Mouse (Mus musculus): ENCODE measurements around the gene Clasp2.
A peak's percentile ranks its signal among the peaks of the same experiment; 100 is the strongest.
"Not testable (repeated sequence)": the region's sequence is repeated elsewhere in the genome, so short reads cannot be mapped to it uniquely, and the experiment has no call there.

The Clasp2 gene

DNA sequence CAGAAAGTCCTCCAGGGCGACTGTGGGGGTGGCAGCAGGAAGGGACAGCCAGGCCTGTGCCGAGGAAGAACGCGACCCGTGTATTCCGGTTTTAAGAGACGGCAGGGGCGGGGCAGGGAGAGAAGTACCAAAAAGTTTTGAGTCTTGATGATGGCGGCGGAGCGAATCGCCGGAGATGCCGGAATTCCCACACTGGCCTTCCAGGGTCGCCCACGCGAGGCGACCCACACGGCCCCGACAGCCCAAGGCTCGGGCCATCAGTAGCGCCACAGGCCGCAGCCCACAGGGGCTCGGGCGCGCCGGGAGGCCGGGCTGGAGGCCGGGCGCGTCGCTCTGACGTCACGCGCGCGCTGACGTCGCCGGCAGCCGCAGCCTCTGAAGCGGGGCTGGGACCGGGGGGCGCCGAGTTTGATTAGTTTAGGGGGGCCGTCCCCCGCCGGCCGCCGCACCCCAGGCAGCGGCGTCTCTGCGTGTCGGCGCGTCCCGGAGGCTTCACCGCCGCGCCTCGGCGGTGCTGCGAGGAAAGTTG lies at the start of gene Clasp2:
Gene Clasp2, plus strand, starts transcription at position 366 of the 529 bp plus-strand sequence.
- DNase-seq: peak; percentile 51

DNA sequence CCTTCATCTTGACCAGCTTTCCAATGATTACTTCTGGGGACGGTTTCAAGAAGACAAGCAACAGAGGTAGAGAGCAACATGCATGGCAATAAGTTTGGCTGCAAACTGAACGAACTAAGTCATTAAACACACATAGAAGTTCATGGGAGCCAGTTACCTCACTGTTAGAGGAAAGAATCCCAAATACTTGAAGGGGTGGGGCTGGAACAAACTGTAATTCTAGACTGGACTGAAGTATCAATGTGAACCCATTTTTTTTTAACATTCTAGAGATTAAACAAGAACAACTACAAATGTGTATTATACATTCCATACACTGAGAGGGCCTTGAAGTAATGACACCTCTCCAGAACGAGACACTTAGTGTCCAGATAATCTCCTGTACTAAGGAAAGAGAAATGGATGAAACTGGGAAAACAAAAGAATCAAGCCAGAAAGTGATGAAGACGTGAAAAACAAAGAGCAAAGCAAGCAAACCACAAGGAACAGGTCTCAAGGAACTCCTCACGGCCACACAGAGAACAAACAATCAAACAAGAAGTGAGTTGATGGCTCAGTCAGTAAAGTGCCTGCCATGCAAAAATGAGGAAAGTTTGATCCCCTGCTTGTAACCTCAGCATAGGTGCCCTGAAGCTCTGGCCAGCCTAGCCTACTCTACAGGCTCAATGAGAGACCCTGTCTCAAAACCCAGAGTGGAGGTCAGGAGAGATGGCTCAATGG lies 39.7 kb upstream of the Clasp2 start:
- no peak for DNase-seq

DNA sequence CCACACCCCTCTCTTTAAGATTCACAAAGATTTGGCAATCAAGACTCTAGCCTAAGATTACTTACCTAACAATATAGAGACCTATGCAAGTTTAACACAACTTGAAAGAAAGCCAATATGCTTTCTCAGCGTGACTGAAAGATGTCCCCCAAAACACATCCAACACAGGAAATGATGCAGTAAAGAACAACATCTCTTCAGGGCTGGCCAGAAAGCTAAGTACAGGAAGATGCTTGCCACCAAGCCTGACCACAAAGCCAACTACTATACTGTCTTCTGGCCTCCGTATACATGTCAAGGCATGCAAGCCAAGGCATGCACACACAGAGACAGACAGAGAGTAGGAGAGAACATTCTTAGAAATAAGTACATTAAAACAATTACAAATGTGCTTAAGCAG lies 35.2 kb upstream of the Clasp2 start:
- DNase-seq: no peak

DNA sequence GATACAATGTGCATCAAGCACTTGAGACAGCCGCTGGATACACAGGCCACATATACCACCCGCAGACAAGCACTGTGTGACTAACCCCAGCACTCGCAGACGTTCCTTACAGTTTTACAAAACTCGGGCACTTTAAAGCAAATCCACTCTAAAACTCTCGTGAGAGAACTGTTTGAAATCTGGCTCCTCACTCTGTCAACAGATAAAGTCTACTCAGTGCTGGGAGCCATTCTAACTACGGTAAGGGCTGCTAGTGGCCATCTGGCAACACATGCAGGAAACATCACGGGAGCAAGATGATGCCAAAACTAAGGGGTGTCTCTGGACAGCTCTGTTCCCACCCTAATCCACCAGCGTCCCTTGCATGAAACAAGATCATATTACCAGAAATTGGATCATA lies 34.4 kb upstream of the Clasp2 start:
- DNase-seq: peak; percentile 21

DNA sequence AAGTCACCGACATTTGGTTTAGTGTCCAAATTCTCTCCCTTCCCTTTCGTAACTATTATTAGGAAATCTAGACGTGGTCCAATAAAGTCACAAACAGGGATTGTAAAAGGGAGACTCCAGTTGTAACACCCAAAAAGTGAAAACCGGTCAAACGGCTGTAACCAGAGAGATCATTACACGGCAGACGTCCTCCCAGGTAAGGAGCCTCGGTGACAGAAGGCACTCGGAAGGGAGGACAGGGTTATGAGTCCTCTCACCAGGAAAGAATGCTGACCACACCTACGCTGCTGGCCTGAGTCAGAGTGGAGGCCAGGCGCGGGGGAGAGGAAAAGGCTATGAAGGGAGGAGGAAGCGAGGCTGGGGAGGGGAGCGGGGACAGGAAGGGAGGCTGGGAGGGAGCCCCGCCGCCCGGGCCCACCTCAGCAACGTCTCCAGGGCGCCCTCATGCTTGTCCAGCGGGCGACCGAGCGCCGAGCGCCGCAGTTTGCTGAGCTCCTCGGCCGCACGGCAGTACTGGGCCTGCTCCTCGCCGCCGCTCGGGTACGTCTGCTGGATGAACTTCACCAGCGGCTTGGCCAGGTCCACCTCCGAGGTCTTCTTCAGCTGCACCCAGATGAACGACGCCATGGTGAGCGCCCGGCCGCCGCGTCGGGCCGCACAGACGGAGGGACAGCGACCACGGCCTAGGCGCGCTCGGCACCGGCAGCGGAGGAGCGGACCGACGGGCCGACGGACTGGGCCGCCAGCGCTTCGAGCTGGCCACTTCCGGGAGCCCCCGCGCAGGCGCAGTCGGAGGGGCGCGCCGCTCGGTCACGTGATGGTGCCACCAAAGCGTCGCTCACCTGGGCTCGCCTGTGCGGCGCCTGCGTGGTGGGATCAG lies 33.6 kb upstream of the Clasp2 start, which contains the start of gene Pdcd6ip:
Gene Pdcd6ip, minus strand, starts transcription at position 779 of the 880 bp plus-strand sequence.
- DNase-seq: peak; percentile 91

DNA sequence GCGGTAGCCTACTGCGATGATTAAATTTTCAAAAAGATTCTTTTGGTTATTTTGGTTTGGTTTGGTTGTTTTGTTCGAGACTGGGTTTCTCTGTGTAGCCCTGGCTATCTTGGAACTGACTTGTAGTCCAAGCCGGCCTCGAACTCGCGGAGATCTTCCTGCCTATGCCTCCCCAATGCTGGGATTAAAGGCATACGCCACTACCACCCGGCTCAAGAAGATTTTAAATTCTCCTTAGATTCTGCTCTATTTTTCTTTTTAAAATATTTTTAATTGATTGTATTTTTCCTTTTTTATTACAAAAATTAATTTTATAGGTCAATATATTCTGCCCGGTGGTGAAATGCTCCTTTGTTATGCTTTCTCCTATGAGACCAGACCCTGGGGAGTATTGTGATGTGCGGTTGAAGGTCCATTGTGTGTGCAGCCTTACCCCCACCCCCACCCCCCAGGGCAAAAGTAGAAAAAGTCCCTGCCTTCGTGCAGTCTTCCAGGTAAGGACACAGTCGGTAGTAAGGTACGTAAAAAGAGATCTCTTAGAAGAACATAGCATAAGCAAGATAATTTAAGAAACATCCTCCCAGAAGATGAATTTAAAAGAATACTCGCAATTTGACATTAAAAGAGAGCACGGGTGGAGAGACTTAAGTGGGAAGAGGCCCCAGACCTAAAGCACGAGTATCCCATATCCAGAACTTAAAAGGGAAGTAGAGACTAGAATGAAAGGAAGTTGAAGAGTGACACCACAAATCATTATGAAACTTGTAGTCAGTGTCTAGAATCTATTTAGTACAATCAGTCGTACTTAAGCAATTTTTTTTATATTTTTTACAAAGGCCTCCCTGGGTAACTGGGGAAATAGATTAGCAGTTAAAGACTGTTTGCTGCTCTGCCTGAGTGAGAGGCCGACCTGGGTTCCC lies 32.7 kb upstream of the Clasp2 start:
- DNase-seq: no peak

DNA sequence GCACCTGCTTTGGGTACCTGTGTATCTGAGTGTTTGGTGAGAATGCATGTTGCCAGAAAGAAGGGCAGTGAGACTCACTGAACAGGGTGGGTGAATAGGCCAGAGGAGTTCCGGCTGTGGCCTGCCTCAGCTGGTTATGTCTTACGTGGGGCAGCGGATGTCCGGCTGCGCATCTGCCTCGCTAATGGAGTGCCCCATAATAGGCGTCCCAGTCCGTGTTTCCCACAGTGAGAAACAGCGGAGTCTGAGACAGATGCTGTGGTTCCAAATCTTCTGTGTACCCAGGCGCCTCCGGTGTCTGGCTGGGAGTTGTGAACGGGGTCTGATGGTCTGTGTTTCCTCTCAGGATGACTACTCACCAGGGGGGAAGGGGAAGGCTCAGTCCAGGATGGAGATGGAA lies 30.4 kb upstream of the Clasp2 start:
- DNase-seq: no peak

DNA sequence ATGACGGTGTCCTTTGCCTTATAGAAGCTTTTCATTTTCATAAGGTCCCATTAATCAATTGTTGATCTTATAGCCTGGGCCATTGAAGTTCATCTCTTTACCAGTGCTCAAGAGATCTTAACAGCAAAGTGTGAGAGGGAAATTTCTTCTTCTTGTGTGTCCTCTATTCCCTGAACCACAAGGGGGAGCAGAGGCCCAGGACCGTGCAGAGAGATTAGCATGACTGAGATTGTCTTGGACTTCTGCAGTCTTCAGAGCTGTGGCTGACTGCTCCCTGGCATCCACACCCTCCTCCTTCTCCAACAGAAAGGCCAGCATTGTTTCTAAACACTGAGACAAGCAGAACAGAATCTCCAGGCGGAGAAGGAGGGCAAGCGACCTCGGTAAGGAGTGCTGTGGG lies 22.2 kb upstream of the Clasp2 start:
- DNase-seq: peak; percentile 35

DNA sequence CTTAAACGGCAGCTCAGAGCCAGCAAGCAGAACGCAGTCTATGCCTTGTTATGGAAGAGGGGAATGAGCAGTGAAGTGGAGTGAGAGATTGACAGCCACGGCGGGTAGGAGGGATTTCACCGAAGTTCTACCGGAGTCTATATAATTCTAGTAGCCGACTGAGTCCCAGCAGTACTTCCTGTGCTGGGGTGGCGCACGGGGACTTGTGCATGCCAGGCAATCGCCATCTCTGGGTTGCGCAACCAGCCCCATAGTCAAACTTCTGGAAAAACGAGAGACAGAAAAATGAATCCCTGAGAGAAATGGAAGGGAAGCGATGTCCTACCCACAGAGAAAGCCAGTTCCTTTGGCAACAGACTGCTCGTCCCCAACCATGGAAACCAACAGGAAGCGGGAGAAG lies 16.6 kb upstream of the Clasp2 start:
- DNase-seq: no peak

DNA sequence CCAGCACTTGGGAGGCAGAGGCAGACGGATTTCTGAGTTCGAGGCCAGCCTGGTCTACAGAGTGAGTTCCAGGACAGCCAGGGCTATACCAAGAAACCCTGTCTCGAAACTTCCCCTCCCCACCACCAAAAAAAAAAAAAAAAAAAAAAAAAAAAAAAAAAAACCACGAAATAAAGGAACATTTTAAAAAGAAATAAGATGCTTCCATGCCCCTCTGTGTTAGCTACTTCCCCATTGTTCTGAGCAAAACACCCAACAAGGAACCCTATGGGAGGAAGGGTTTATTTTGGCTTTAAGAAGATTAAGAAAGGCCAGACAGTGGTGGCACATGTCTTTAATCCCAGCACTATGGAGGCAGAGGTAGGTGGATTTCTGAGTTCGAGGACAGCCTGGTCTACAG lies 15.7 kb upstream of the Clasp2 start:
- not testable (repeated sequence) for DNase-seq

DNA sequence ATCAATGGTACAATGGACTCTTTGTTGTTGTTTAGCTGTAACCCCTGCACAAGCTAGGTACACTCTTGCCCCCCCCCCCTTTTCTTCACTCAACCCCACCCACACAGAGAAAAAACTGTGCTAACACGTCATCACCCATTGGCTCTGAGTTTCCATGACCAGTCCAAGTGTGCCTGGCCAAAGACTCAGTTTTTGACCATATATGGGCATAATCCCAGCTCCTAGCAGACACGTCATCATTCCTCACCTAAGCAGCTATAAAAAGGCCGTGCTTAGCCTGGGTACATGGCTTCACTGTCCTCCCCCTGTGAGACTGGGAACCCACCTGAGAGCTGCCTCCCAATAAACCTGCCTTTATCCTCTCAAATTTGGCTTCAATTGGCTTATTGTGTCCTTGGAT lies 15.1 kb upstream of the Clasp2 start:
- no peak for DNase-seq

DNA sequence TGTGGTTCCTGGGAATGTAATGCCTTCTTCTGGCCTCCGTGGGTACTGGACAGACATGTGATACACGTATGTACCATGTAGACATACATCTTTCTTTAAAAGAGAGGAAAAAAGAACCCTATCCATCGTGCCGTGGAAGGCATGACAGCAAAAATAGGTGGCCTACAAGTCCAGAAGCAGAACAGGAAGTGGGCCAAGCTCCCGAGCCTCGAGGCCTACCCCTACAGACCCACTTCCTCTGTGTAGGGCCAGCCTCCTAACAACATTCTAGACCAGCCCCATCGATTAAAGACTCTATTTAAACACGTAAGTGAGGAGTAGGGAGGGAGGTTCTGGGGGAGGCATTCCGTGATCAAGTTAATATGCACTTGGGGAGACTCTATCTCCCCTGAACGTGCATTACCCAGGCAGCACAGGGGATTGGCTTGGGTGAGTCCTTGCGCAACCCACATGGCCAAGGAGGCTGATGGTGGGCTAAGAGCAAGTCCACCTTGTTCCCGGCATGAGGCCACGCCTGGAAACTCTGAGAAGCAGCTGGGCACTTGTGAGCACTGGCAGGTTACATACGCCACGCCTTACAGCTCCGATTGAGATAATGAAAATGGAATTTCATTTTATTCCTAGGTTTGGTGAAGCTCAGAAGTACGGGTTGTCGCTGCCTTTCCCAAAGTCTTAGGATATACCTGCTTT lies 14.1 kb upstream of the Clasp2 start:
- DNase-seq: no peak

DNA sequence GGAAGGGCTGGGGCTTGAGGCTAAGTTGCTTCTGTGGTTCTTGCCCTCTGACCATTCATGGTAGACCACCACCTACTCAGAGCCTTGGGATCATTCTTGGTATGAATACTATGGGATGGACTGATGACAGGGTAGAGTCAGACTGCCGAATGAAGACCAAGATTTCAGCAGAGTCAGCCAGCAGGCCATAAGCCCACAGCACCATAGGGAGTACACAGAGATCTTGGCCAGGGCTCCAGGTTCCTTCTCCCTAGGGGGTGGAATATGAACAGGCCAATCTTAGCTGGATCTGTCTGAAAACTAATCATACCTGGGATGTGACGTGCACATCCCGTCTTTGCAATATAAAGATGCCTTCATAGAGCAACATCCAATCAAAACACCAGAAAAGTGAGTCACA lies 9.7 kb upstream of the Clasp2 start:
- DNase-seq: no peak

DNA sequence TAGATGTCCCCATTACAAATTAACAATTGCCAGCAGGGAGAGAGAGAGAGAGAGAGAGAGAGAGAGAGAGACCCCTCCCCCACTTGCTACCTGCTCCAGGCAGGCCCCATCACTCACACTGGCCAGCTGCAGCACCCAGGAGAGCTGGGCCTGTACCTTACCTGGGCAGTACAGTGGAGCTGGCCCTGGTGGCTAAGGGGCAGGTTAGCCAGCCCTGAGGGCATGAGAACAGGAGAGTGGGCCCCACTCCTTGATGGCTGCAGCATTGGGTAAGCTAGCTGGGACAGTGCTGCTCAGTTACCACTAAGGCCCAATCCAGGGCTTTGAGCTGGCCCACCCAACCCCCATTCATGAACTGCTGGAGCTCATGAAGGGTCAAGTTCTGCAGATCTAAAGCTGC lies 5.4 kb upstream of the Clasp2 start:
- DNase-seq: no peak

DNA sequence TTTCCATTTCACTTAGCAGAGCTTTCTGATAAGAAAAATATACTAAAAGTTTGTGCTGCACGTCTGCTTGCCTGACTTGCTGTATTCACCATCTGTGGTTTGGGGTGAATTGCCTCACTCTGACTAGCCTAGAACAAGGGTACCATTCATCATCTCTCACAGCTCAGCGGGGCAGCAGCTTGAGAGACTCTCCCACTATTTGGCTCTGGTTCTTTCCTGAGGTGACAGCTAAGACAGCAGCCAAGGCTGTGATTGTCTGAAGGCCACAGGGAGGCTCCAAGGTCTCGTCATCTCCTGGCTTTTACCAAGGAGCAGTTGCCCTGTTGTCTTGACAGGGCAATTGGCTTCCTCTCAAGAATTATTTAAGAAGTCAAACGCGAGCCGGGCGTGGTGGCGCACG lies 3.3 kb upstream of the Clasp2 start:
- DNase-seq: no peak

DNA sequence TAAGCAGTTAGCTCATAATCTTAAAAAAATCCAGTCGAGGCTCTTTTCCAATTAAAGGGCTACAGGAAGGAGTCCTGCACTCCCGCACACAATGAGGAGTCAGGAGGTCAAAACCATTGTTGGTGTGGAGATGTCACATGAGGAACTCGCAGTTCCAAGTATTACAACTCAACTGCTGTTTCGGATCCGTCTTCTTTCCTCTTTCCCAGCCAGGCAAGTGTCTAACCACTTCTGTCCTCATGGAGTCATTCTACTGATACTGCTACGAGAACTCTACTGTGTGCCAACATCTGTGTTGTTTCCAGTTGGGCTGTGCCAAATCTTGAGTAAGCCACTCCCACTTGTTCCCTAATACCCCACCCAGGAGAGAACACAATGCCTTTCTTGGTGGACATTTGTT lies 2.3 kb upstream of the Clasp2 start:
- DNase-seq: no peak

DNA sequence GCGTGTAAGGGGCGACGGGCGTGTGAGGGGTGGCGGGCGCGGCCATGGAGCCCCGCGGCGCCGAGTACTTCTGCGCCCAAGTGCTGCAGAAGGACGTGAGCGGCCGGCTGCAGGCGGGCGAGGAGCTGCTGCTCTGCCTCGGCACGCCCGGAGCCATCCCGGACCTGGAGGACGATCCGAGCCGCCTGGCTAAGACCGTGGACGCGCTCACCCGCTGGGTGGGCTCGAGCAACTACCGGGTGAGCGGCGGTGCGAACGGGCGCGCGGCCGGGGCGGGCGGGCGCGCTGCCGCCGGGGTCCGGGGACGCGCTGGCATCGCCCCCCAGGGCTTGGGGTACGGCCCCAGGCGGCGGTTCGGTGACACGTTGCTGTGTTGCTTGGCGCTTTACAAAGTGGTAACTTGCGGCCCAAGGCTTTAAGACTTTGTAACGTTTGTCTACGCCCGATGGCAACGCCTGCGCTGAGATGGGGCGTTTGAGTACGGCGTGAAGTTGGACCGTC lies 414 bp downstream of the Clasp2 start:
- peak; percentile 27 for DNase-seq

DNA sequence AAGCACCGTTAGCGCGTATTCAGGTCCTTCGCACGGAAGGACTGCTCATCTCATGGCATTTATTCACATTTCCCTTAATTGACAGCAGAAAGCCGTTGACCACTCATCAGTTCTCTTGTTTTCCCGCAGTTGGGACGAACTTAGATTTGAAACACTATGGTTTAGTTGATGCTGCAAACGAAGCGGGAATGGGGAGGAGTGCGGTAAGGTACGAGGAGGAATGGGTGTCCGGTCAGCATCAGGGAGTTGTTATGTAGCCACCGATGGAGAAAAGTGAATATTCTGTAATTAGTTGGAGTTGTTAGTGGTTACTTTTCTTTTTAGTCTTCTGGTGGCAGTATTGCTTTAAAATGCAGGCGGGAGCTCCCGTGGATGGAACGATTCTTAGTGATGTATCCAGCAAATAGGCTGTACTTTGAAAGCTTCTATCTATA lies 1.1 kb downstream of the Clasp2 start:
- DNase-seq: peak; percentile 70

DNA sequence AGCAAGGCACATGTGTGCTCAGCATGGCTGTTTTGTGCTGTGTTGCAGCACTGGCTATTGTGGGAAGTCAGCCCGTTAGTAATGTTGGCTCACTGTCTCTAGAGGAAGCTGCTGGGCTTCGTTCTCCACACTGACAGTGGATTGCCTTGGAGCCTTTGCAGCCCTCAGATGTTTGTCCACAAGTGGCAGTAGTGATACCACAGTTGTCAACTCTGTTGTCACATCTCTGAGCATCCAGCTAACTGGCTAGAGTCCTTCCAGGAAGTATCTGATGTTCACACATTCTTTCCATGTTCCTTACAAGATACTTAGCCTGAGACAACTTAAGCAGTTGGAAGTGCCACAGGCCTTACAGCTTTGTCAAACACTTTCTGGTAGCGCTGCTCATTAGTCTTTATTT lies 2.0 kb downstream of the Clasp2 start:
- DNase-seq: no peak

DNA sequence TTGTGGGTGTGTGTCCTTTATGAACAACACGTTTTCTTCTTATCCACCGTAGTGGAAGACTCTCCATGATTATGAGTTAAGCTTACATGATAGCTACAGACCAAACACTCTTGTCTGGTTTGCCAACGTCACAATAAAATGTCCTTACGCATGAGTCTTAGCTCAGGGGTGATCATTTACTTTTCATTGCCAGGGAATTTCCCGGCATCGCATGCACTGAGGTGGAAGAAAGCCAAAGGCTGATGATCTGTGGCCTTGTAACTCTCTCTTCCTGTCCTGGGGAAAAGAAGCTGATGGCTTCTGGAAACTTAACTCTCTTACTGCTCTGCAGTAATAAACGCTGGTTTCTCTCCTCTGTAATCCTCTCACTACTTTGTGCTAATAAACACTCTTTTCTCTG lies 8.1 kb downstream of the Clasp2 start:
- no peak for DNase-seq

DNA sequence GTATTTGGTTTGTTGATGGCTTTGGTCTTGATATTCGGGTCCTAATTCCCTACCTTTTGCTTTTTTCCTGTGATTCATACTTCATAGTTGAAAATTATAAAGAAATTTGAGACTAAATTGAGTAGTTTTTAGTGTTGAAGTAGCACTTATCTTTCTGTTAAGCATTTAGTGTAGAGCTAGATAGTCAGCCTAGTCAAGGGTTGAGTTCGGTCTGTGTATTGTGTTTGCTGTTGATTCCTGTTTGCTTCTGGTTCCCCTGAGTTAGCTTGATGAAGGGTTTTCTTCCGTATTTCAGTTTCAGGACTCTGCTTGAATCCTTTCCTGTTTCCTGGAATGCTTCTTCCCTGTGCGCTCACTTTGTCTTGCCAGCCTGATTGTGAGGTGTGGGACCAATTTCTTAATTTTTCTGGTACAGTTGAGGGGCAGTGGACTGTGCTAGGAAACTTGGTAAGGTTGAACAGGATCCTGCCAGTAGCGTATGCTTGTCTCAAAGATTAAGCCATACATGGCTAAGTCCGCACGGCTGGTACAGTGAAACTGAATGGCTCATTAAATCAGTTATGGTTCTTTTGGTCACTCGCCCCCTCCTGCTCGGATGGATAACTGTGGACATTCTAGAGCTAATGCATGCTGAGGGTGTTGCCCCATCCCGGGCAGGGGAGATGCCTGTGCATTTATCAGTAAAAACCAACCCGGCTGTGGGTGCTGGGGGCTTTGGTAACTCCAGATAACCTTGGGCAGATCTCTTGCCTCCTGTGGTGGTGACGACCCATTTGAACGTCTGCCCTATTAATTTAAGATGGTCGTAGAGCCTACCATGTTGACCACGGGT lies 14.8 kb downstream of the Clasp2 start:
- no peak for DNase-seq

Measured in cerebellum, adult 9-10 months (tissue).